Mouse (Mus musculus) midbrain, postnatal 0 days (tissue): ENCODE data around the gene Tmem151b. TPM values are rescaled to one million over a fixed set of nuclear protein-coding genes. Genes with fewer than 3 reads are reported as not detected.
A peak's percentile ranks its signal among the peaks of the same experiment; 100 is the strongest.

Source experiments
- ATAC-seq: fragments of 200-750 bp; cut with Nextera tagmentation; 2 replicates; pipeline ENCODE4 v1.8.0; 2017; ENCODE audit warnings: moderate number of reproducible peaks, mild to moderate bottlenecking, moderate TSS enrichment, moderate library complexity; ENCODE audit not compliant: low FRiP score
- DNase-seq: peaks from one replicate; pipeline ENCODE4 v3.0.0-alpha.2; 2015; ENCODE audit warnings: low spot score
- H3K27ac ChIP-seq: fragments of 300-500 bp; sonication (generic); 2 replicates; pipeline ENCODE4 v1.5.1; 2014; ENCODE audit warnings: low read depth, mild to moderate bottlenecking, low read length, mixed read lengths
- H3K27me3 ChIP-seq: fragments of 300-500 bp; sonication (generic); 2 replicates; pipeline ENCODE4 v1.6.1; 2014; ENCODE audit warnings: low read length, control low read depth, mixed read lengths; ENCODE audit not compliant: insufficient read depth
- H3K36me3 ChIP-seq: fragments of 300-500 bp; sonication (generic); 2 replicates; pipeline ENCODE4 v1.6.1; 2014; ENCODE audit warnings: low read length, control low read depth, mixed read lengths; ENCODE audit not compliant: insufficient read depth
- H3K4me1 ChIP-seq: fragments of 300-500 bp; sonication (generic); 2 replicates; pipeline ENCODE4 v1.6.1; 2014; ENCODE audit warnings: mild to moderate bottlenecking, control low read depth, antibody characterized with exemption, low read length, mixed read lengths; ENCODE audit not compliant: insufficient read depth
- H3K4me2 ChIP-seq: fragments of 300-500 bp; sonication (generic); 2 replicates; pipeline ENCODE4 v1.6.1; 2014; ENCODE audit warnings: low read depth, mild to moderate bottlenecking, low read length, mixed read lengths; ENCODE audit not compliant: poor library complexity, severe bottlenecking
- H3K4me3 ChIP-seq: fragments of 300-500 bp; sonication (generic); 2 replicates; pipeline ENCODE4 v1.5.1; 2014; ENCODE audit warnings: low read depth, mild to moderate bottlenecking, low read length, moderate library complexity
- H3K9ac ChIP-seq: fragments of 300-500 bp; sonication (generic); replicated peaks from 2 replicates; pipeline ENCODE4 v1.6.1; 2014; ENCODE audit warnings: mild to moderate bottlenecking, low read length, moderate library complexity, mixed read lengths; ENCODE audit not compliant: poor library complexity, severe bottlenecking
- H3K9me3 ChIP-seq: fragments of 300-500 bp; sonication (generic); 2 replicates; pipeline ENCODE4 v1.6.1; 2016; ENCODE audit warnings: low read length, control low read depth
- CTCF ChIP-seq: IDR thresholded peaks from 2 replicates; pipeline ENCODE4 v1.5.1; 2016; ENCODE audit warnings: antibody characterized with exemption, mild to moderate bottlenecking
- WGBS: fragments of 180-500 bp; shearing (Covaris S2); extraction: QIAGEN DNeasy Blood & Tissue Kit; methylation state at CpG from one replicate; pipeline ENCODE4 v1.1.7; 2014; 5-methylcytosine and 5-hydroxymethylcytosine counted together
- polyA plus RNA-seq: library from polyadenylated mRNA; unstranded; fragments of >200 nt; fragmentation: Nextera tagmentation; extraction: Ambion mirVana; gene quantifications from 2 replicates; pipeline ENCODE4 v1.2.1, GENCODE M21; 2015
- total RNA-seq: library from RNA; depleted of rRNA; stranded (reverse); fragments of >200 nt; gene quantifications from 2 replicates; pipeline ENCODE4 v1.2.3, GENCODE M21; 2014

Tmem151b gene
- total and polyA plus RNA-seq, 2 experiments from 2014 or later: 29.1 to 95.6 TPM

DNA sequence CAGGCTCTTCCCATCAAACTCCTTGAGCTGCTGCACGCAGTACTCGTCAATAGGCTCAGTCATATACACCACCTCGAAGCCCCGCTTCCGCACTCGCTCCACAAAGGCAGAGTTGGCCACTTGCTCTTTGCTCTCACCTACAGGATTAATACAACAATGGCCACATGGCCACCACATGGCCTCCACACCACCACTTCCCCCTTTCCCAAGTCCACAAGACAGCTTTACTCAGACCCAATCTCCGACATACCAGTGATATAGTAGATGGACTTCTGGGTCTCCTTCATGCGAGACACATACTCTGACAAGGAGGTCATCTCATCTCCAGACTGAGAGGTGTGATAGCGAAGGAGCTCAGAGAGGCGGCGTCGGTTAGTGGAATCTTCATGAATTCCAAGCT, 19.5 kb upstream of the Tmem151b start:
- no peak overlapping the region for H3K4me2 ChIP-seq
- WGBS: 88% methylated on average over 12 of the region's 12 CpGs
- no peaks in the 10 kb centered on the region for H3K27me3 ChIP-seq
- no peak overlapping the region for H3K4me3 ChIP-seq
- TF ChIP-seq CTCF: no peak
- DNase-seq (no peak), ATAC-seq (no peak)
- H3K4me1 ChIP-seq: 0 out of 2 replicates have a peak, but pooled peaks cover 6% of the 10 kb centered on the region
- no peak overlapping the region for H3K27ac ChIP-seq
- H3K9ac ChIP-seq: no peak overlapping the region
- H3K9me3 ChIP-seq: no peaks in the 10 kb centered on the region
- H3K36me3 ChIP-seq: peaks cover 56% of the 10 kb centered on the region

- Histone ChIP-seq H3K4me1 (0 out of 2 replicates have a peak, but pooled peaks cover 6% of the 10 kb centered on the region), H3K9me3 (no peaks in the 10 kb centered on the region), H3K9ac (no peak overlapping the region), H3K27me3 (no peaks in the 10 kb centered on the region), H3K27ac (no peak overlapping the region), H3K4me3 (no peak overlapping the region), H3K4me2 (no peak overlapping the region), H3K36me3 (peaks cover 56% of the 10 kb centered on the region)
- no peak for TF ChIP-seq CTCF
- ATAC-seq (no peak), DNase-seq (no peak)
- 34% methylated on average over 4 of the region's 4 CpGs for WGBS
Observed at GRCm38 (mm10) chr17:45567162-45567601, 17.7 kb upstream of the Tmem151b start.

- Histone ChIP-seq H3K4me1 (0 out of 2 replicates have a peak, but pooled peaks cover 6% of the 10 kb centered on the region), H3K9me3 (no peaks in the 10 kb centered on the region), H3K27me3 (no peaks in the 10 kb centered on the region), H3K36me3 (peaks cover 56% of the 10 kb centered on the region), H3K4me3 (no peak overlapping the region), H3K4me2 (no peak overlapping the region), H3K27ac (no peak overlapping the region), H3K9ac (no peak overlapping the region)
- WGBS: 65% methylated on average over 18 of the region's 18 CpGs
- no peak for ATAC-seq
- DNase-seq: peak; percentile 46
- TF ChIP-seq CTCF: no peak
Observed at GRCm38 (mm10) chr17:45566360-45567161, 17.1 kb upstream of the Tmem151b start.

DNA sequence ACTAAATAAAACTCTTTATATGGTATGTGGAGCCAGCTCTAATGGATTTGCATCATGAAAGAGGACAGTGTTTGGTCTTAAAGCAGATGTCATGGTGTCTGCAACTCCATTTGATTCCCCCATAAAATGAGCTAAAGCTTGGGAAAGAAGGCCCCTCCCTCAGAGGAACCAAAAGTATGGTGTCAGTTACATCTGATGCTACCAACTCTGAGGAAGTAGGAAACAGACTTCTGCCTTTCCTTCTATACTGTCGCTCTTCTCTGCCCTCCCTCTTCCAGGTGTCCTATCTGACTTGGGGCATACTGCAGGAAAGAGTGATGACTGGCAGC, 16.5 kb upstream of the Tmem151b start:
- no peak overlapping the region for H3K4me2 ChIP-seq
- H3K4me1 ChIP-seq: 0 out of 2 replicates have a peak, but pooled peaks cover 6% of the 10 kb centered on the region
- H3K4me3 ChIP-seq: no peak overlapping the region
- peaks cover 51% of the 10 kb centered on the region for H3K36me3 ChIP-seq
- H3K27me3 ChIP-seq: no peaks in the 10 kb centered on the region
- no peak overlapping the region for H3K9ac ChIP-seq
- H3K27ac ChIP-seq: no peak overlapping the region
- DNase-seq (no peak), ATAC-seq (no peak)
- 77% methylated on average over 1 of the region's 1 CpGs for WGBS
- H3K9me3 ChIP-seq: no peaks in the 10 kb centered on the region
- TF ChIP-seq CTCF: no peak

- DNase-seq: no peak
- no peak for TF ChIP-seq CTCF
- peak overlapping the region; percentile 84; the same call in 1 of the 2 replicates for H3K9ac ChIP-seq
- peak overlapping the region; percentile 97 for H3K4me2 ChIP-seq
- H3K9me3 ChIP-seq: no peaks in the 10 kb centered on the region
- H3K27ac ChIP-seq: peak overlapping the region; percentile 79; the same call in 1 of the 2 replicates
- H3K4me1 ChIP-seq: 0 out of 2 replicates have a peak, but pooled peaks cover 6% of the 10 kb centered on the region
- 96% methylated on average over 11 of the region's 11 CpGs for WGBS
- H3K27me3 ChIP-seq: no peaks in the 10 kb centered on the region
- H3K4me3 ChIP-seq: peak overlapping the region; percentile 76
- ATAC-seq: no peak
- peaks cover 43% of the 10 kb centered on the region for H3K36me3 ChIP-seq
Observed at GRCm38 (mm10) chr17:45565103-45565502, 15.6 kb upstream of the Tmem151b start.

GRCm38 (mm10) chr17:45564531-45565084, 15.1 kb upstream of the Tmem151b start:
- Histone ChIP-seq H3K4me2 (peak overlapping the region; percentile 97), H3K36me3 (peaks cover 38% of the 10 kb centered on the region), H3K27ac (peak overlapping the region; percentile 79), H3K4me3 (peak overlapping the region; percentile 76), H3K27me3 (no peaks in the 10 kb centered on the region), H3K4me1 (0 out of 2 replicates have a peak, but pooled peaks cover 6% of the 10 kb centered on the region), H3K9ac (peak overlapping the region; percentile 84), H3K9me3 (no peaks in the 10 kb centered on the region)
- TF ChIP-seq CTCF: 0 out of 2 replicates have a peak, but pooled peaks have one; percentile 17
- ATAC-seq (no peak), DNase-seq (peak; percentile 40)
- WGBS: 8% methylated on average over 18 of the region's 18 CpGs
